Mouse (Mus musculus): ENCODE data around the gene Crebrf. TPM values are rescaled to one million over a fixed set of nuclear protein-coding genes. Genes with fewer than 3 reads are reported as not detected.
A peak's percentile ranks its signal among the peaks of the same experiment; 100 is the strongest.

Crebrf gene
- polyA plus RNA-seq, 1 experiment, result 1.4 TPM

- peaks cover 63% of the 10 kb centered on the region for H3K36me3 ChIP-seq (replicated peaks; ENCODE audit: low read length)
Measured at GRCm38 (mm10) chr17:26702621-26703020, 12.8 kb upstream of the Crebrf start.

GRCm38 (mm10) chr17:26703671-26704070 lies 11.8 kb upstream of the Crebrf start:
- H3K4me3 ChIP-seq (replicated peaks), result no peak overlapping the region
- TF ChIP-seq FLI1 (IDR thresholded peaks at IDR 0.05; ENCODE audit: low read length) (no peak), GATA1 (IDR thresholded peaks at IDR 0.05; ENCODE audit: borderline replicate concordance, low read length) (no peak)
- H3K36me3 ChIP-seq (replicated peaks; ENCODE audit: low read length), result peaks cover 52% of the 10 kb centered on the region
- H3K27me3 ChIP-seq (replicated peaks), result no peaks in the 10 kb centered on the region
- peaks cover 65% of the 10 kb centered on the region for H3K4me1 ChIP-seq
- 0 out of 2 replicates have a peak, but pooled peaks cover 2% of the 10 kb centered on the region for H3K9me3 ChIP-seq

More at GRCm38 (mm10) chr17:26702621-26703020, 12.8 kb upstream of the Crebrf start:
- Histone ChIP-seq H3K4me3 (replicated peaks) (no peak overlapping the region), H3K27me3 (replicated peaks) (no peaks in the 10 kb centered on the region), H3K4me1 (peaks cover 75% of the 10 kb centered on the region), H3K9me3 (0 out of 2 replicates have a peak, but pooled peaks cover 2% of the 10 kb centered on the region)
- TF ChIP-seq FLI1 (IDR thresholded peaks at IDR 0.05; ENCODE audit: low read length) (no peak), GATA1 (IDR thresholded peaks at IDR 0.05; ENCODE audit: borderline replicate concordance, low read length) (no peak)

GRCm38 (mm10) chr17:26705463-26706359 lies 9.7 kb upstream of the Crebrf start:
- no peak overlapping the region for H3K4me3 ChIP-seq (replicated peaks)
- peaks cover 33% of the 10 kb centered on the region for H3K36me3 ChIP-seq (replicated peaks; ENCODE audit: low read length)

GRCm38 (mm10) chr17:26707066-26707465 lies 8.4 kb upstream of the Crebrf start:
- Histone ChIP-seq H3K27me3 (replicated peaks) (peaks cover 9% of the 10 kb centered on the region), H3K36me3 (replicated peaks; ENCODE audit: low read length) (peaks cover 20% of the 10 kb centered on the region), H3K4me1 (peaks cover 54% of the 10 kb centered on the region), H3K4me3 (replicated peaks) (no peak overlapping the region), H3K9me3 (0 out of 2 replicates have a peak, but pooled peaks cover 2% of the 10 kb centered on the region)
- TF ChIP-seq GATA1 (IDR thresholded peaks at IDR 0.05; ENCODE audit: borderline replicate concordance, low read length) (no peak), FLI1 (IDR thresholded peaks at IDR 0.05; ENCODE audit: low read length) (no peak)

More at GRCm38 (mm10) chr17:26705463-26706359, 9.7 kb upstream of the Crebrf start:
- Histone ChIP-seq H3K4me1 (peaks cover 63% of the 10 kb centered on the region), H3K27me3 (replicated peaks) (peaks cover 8% of the 10 kb centered on the region), H3K9me3 (0 out of 2 replicates have a peak, but pooled peaks cover 2% of the 10 kb centered on the region)
- TF ChIP-seq GATA1 (IDR thresholded peaks at IDR 0.05; ENCODE audit: borderline replicate concordance, low read length), result no peak
- no peak for TF ChIP-seq FLI1 (IDR thresholded peaks at IDR 0.05; ENCODE audit: low read length)

GRCm38 (mm10) chr17:26708499-26708898 lies 7.0 kb upstream of the Crebrf start:
- Histone ChIP-seq H3K27me3 (replicated peaks) (peaks cover 9% of the 10 kb centered on the region), H3K4me1 (peaks cover 43% of the 10 kb centered on the region), H3K4me3 (replicated peaks) (no peak overlapping the region), H3K36me3 (replicated peaks; ENCODE audit: low read length) (peaks cover 8% of the 10 kb centered on the region), H3K9me3 (0 out of 2 replicates have a peak, but pooled peaks cover 2% of the 10 kb centered on the region)
- TF ChIP-seq FLI1 (IDR thresholded peaks at IDR 0.05; ENCODE audit: low read length) (no peak), GATA1 (IDR thresholded peaks at IDR 0.05; ENCODE audit: borderline replicate concordance, low read length) (no peak)

GRCm38 (mm10) chr17:26708993-26709590 lies 6.4 kb upstream of the Crebrf start:
- TF ChIP-seq FLI1 (IDR thresholded peaks at IDR 0.05; ENCODE audit: low read length), result no peak
- no peak for TF ChIP-seq GATA1 (IDR thresholded peaks at IDR 0.05; ENCODE audit: borderline replicate concordance, low read length)
- H3K36me3 ChIP-seq (replicated peaks; ENCODE audit: low read length), result peaks cover 5% of the 10 kb centered on the region
- 0 out of 2 replicates have a peak, but pooled peaks cover 2% of the 10 kb centered on the region for H3K9me3 ChIP-seq
- H3K27me3 ChIP-seq (replicated peaks), result peaks cover 9% of the 10 kb centered on the region
- peaks cover 42% of the 10 kb centered on the region for H3K4me1 ChIP-seq
- H3K4me3 ChIP-seq (replicated peaks), result no peak overlapping the region

GRCm38 (mm10) chr17:26710049-26710448 lies 5.4 kb upstream of the Crebrf start:
- Histone ChIP-seq H3K4me3 (replicated peaks) (no peak overlapping the region), H3K4me1 (peaks cover 52% of the 10 kb centered on the region), H3K27me3 (replicated peaks) (peaks cover 9% of the 10 kb centered on the region), H3K9me3 (no peaks in the 10 kb centered on the region), H3K36me3 (replicated peaks; ENCODE audit: low read length) (no peaks in the 10 kb centered on the region)
- TF ChIP-seq GATA1 (IDR thresholded peaks at IDR 0.05; ENCODE audit: borderline replicate concordance, low read length) (no peak), FLI1 (IDR thresholded peaks at IDR 0.05; ENCODE audit: low read length) (no peak)

GRCm38 (mm10) chr17:26715916-26716717 lies 667 bp downstream of the Crebrf start:
- H3K4me3 ChIP-seq (replicated peaks), result peak overlapping the region; percentile 98

GRCm38 (mm10) chr17:26717868-26718267 lies 2.4 kb downstream of the Crebrf start:
- peaks cover 21% of the 10 kb centered on the region for H3K4me1 ChIP-seq
- H3K9me3 ChIP-seq, result no peaks in the 10 kb centered on the region
- TF ChIP-seq GATA1 (IDR thresholded peaks at IDR 0.05; ENCODE audit: borderline replicate concordance, low read length), result no peak
- no peak overlapping the region for H3K4me3 ChIP-seq (replicated peaks)
- H3K27me3 ChIP-seq (replicated peaks), result no peaks in the 10 kb centered on the region
- no peaks in the 10 kb centered on the region for H3K36me3 ChIP-seq (replicated peaks; ENCODE audit: low read length)

More at GRCm38 (mm10) chr17:26715916-26716717, 667 bp downstream of the Crebrf start:
- Histone ChIP-seq H3K4me1 (peaks cover 24% of the 10 kb centered on the region), H3K36me3 (replicated peaks; ENCODE audit: low read length) (no peaks in the 10 kb centered on the region), H3K9me3 (no peaks in the 10 kb centered on the region), H3K27me3 (replicated peaks) (peaks cover 1% of the 10 kb centered on the region)
- TF ChIP-seq GATA1 (IDR thresholded peaks at IDR 0.05; ENCODE audit: borderline replicate concordance, low read length) (no peak), FLI1 (IDR thresholded peaks at IDR 0.05; ENCODE audit: low read length) (no peak)
